Mouse (Mus musculus) Muller cell, postnatal 12 days (primary cell): Measurements from ENCODE around the gene E4f1.

Experiments used
- DNase-seq: peaks from one replicate; pipeline ENCODE4 v3.0.0-alpha.2; 2015; ENCODE audit errors: inconsistent ontology term

Gene E4f1

GRCm38 (mm10) chr17:24481027-24481815, 11.1 kb upstream of the E4f1 start:
- no peak for DNase-seq

GRCm38 (mm10) chr17:24480201-24480826, 10.2 kb upstream of the E4f1 start:
- DNase-seq: no peak

GRCm38 (mm10) chr17:24479431-24479830, 9.3 kb upstream of the E4f1 start:
- DNase-seq: no peak

GRCm38 (mm10) chr17:24478663-24479380, 8.7 kb upstream of the E4f1 start, which contains the start of gene Mlst8:
Gene Mlst8 (minus strand): TSS chr17:24479078.
- peak; percentile 97 for DNase-seq

- no peak for DNase-seq
Observed at GRCm38 (mm10) chr17:24477985-24478600, 8.0 kb upstream of the E4f1 start.

- DNase-seq: no peak
Observed at GRCm38 (mm10) chr17:24477053-24477984, 7.2 kb upstream of the E4f1 start.

GRCm38 (mm10) chr17:24476022-24476776, 6.1 kb upstream of the E4f1 start:
- no peak for DNase-seq

- DNase-seq: no peak
Observed at GRCm38 (mm10) chr17:24475586-24475985, 5.5 kb upstream of the E4f1 start.

- peak; percentile 36 for DNase-seq
Observed at GRCm38 (mm10) chr17:24474557-24474956, 4.4 kb upstream of the E4f1 start.

GRCm38 (mm10) chr17:24473612-24474275, 3.6 kb upstream of the E4f1 start, which contains the start of gene Bricd5:
Gene Bricd5 (plus strand): TSS chr17:24473884.
- DNase-seq: no peak

DNA sequence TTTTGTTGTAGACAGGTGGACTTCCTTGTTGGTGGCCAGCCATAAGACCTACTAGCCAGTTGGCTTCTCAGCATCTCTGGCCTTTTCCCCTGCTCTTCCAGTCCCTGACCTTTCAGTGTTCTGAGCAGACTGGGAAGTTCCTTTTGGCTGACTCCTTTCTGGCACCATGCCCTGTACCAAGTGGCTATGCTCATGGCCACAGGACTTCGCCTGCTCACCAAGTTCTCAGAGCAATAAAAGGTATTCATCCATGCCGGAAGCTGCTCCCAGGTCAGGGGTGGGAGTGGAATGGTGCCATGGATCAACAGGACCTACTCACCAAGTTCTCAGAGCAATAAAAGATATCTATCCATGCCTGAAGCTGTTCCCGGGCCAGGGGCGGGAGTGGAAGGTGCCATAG, 2.4 kb upstream of the E4f1 start:
- DNase-seq: peak; percentile 69

DNA sequence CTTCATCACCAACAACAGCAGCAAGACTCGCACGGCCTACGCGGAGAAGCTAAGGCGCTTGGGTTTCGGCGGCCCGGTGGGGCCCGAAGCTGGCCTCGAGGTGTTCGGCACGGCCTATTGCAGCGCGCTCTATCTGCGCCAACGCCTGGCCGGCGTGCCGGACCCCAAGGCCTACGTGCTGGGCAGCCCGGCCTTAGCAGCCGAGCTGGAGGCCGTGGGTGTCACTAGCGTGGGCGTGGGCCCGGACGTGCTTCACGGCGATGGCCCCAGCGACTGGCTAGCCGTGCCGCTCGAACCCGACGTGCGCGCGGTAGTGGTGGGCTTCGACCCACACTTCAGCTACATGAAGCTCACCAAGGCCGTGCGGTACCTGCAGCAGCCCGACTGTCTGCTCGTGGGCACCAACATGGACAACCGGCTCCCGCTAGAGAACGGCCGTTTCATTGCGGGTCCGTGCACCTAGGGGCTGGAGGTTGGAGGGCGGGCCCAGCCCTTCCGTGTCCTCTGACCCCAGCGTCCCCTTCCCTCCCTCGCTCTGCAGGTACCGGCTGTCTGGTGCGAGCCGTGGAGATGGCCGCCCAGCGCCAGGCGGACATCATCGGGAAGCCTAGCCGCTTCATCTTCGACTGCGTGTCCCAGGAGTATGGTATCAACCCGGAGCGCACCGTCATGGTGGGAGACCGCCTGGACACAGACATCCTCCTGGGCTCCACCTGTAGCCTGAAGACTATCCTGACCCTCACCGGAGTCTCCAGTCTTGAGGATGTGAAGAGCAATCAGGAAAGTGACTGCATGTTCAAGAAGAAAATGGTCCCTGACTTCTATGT, 801 bp upstream of the E4f1 start:
- DNase-seq: no peak

DNA sequence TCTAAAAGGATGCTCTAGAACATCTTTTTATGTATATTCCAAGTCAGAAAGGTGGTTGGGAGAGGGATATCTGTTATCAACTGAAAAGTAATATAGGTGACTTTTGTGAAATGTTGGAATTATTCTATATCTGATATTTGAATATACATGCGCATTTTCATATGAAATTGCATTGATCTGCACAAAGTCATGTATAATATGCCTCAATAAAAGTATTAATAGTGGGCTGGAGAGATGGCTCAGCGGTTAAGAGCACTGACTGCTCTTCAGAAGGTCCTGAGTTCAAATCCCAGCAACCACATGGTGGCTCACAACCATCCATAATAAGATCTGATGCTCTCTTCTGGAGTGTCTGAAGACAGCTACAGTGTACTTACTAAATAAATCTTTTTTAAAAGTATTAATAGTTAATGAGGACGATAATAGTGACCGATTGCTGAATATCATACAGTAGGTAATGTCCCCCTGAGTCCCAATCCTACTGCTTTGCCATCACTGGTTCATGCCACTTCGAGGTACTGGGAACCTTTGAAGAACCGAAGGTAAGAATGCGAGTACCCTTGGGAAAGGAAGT, 690 bp downstream of the E4f1 start:
- no peak for DNase-seq

GRCm38 (mm10) chr17:24468636-24469246, 1.4 kb downstream of the E4f1 start:
- DNase-seq: no peak

DNA sequence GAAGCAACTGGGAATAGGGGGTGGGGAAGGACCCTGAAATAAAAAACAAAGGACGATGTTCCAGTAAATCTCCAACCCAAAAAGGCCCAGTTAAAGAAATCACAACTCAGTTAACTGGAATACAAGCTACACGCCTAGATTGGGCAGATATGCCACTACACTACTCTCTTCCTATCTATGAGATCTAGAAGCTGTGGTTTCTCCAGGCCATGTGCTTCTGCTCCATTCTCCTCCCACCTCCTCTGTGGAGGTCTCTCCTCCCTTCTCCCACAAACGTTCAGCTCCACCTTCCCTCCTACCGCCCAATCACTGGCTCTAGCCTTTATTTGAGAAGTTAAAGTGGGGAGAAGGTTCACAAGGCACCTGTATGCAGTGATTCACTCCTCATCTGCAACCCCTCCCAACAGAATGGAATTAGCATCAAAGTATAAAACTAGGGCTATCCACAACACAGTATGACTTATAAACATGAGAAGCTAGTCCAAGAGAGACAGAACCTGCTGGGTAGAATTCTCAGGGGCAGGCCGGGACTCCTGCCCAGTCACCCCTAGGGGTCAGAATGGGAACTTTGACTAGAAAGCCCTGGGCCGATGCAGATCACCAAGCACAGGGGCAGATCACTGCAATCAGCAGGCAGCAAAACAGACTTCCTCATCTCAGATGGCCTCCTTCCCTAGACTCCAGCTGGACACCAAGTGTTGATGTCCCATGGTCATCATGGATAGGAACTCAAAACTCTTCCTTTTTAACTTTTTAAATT, 6.6 kb downstream of the E4f1 start:
- DNase-seq: no peak

- DNase-seq: no peak
Observed at GRCm38 (mm10) chr17:24462932-24463331, 7.2 kb downstream of the E4f1 start.

GRCm38 (mm10) chr17:24461580-24461979, 8.5 kb downstream of the E4f1 start:
- DNase-seq: no peak
